Mouse (Mus musculus): ENCODE data around the gene Tsen54. TPM values are rescaled to one million over a fixed set of nuclear protein-coding genes. Genes with fewer than 3 reads are reported as not detected.

Tsen54 gene
- polyA plus RNA-seq, 1 experiment from 2014 or later = 41.7 TPM

GRCm38 (mm10) chr11:115859143-115859945 lies 44.8 kb downstream of the Tsen54 start:
- Histone ChIP-seq H3K27me3 (ENCODE audit: insufficient read depth, poor library complexity, severe bottlenecking) (peaks cover 81% of the 10 kb centered on the region), H3K4me3 (peak overlapping the region; percentile 63), H3K9me3 (no peaks in the 10 kb centered on the region), H3K27ac (peak overlapping the region; percentile 79), H3K36me3 (peaks cover 32% of the 10 kb centered on the region), H3K4me1 (peaks cover 31% of the 10 kb centered on the region)
- WGBS = 2% methylated on average over 72 of the region's 75 CpGs
- peak; percentile 92 for DNase-seq (ENCODE audit: low spot score)

DNA sequence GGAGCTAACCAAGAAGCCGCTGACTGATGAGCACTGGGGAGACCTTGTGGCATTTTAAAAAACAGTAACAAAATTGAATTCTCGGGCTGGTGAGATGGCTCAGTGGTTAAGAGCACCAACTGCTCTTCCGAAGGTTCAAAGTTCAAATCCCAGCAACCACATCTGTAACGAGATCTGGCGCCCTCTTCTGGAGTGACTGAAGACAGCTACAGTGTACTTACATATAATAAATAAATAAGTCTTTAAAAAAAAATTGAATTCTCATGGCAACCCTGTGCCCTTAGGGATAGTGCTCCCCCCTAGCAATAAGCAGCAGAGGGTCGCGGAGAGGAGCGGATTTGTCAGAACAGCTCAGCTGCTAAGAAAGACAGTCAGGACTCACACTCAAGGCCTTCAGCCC lies 49.4 kb downstream of the Tsen54 start:
- Histone ChIP-seq H3K36me3 (no peaks in the 10 kb centered on the region), H3K4me3 (no peak overlapping the region), H3K27ac (no peak overlapping the region), H3K4me1 (peaks cover 27% of the 10 kb centered on the region), H3K27me3 (ENCODE audit: insufficient read depth, poor library complexity, severe bottlenecking) (peaks cover 51% of the 10 kb centered on the region), H3K9me3 (no peaks in the 10 kb centered on the region)
- 83% methylated on average over 8 of the region's 8 CpGs for WGBS
- DNase-seq (ENCODE audit: low spot score) = no peak

DNA sequence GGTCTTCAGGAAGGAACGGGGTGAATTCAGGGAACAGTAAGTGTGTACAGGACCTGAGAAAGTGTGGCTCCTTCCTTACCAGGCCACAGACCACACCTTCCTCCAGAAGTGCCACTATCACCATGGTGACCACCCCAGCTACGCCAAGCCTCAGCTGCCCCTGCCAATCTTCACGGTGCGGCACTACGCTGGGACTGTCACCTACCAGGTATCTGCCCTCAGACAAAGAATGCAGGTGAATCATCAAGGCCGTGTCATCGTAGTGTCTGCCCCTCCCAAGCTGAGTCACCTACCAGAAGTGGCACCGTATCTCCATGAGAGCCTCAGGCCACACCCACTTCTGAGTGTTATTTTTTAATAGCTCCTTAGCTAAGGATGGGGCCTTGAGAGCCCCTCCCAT lies 54.9 kb downstream of the Tsen54 start:
- DNase-seq (ENCODE audit: low spot score) = no peak
- H3K36me3 ChIP-seq = no peaks in the 10 kb centered on the region
- H3K9me3 ChIP-seq = no peaks in the 10 kb centered on the region
- no peak overlapping the region for H3K27ac ChIP-seq
- WGBS = 72% methylated on average over 8 of the region's 8 CpGs
- peaks cover 8% of the 10 kb centered on the region; the same call in 1 of the 2 replicates for H3K27me3 ChIP-seq (ENCODE audit: insufficient read depth, poor library complexity, severe bottlenecking)
- no peak overlapping the region for H3K4me3 ChIP-seq
- peaks cover 31% of the 10 kb centered on the region for H3K4me1 ChIP-seq

DNA sequence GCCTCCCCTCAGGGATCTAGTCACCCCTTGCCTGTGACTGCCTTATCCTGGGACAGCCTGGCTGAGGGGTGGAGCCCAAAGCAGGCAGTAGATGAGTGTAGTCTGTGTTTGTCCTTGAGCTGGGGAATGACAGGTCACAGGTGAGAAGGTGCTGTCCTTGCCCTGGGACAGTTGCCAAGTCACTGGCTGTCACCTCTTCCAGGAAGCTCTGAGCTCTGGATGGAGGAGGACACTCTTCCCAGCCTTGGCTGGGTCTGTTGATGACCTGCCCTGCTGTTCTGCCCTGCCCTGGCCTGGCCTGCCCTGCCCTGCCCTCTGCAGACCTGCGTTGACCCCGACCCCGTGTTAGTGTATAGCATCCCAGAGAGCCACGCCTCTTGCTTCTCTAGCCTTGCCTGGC lies 57.9 kb downstream of the Tsen54 start:
- no peaks in the 10 kb centered on the region for H3K36me3 ChIP-seq
- peaks cover 27% of the 10 kb centered on the region for H3K4me1 ChIP-seq
- peak overlapping the region; percentile 8 for H3K27ac ChIP-seq
- DNase-seq (ENCODE audit: low spot score) = no peak
- WGBS = 61% methylated on average over 4 of the region's 4 CpGs
- H3K27me3 ChIP-seq (ENCODE audit: insufficient read depth, poor library complexity, severe bottlenecking) = 0 out of 2 replicates have a peak, but pooled peaks cover 3% of the 10 kb centered on the region
- H3K9me3 ChIP-seq = no peaks in the 10 kb centered on the region
- H3K4me3 ChIP-seq = no peak overlapping the region

Small RNA genes within 50 kb of the gene (microRNA-seq; reads per million reads assigned to microRNA genes)
- gene Mir5621 = not detected

Other genes starting within 250 kb of the Tsen54 start
- 105 and 108 TPM in 2 replicates for gene Mrps7, start 210.8 kb upstream of the Tsen54 start, polyA plus RNA-seq (2016; fragmentation: Nextera tagmentation; extraction: Ambion mirVana)
- 25.4 and 25.7 TPM in 2 replicates for gene Gga3, start 210.7 kb upstream of the Tsen54 start, polyA plus RNA-seq (2016; fragmentation: Nextera tagmentation; extraction: Ambion mirVana)
- gene Mif4gd, start 201.8 kb upstream of the Tsen54 start, polyA plus RNA-seq (2016; fragmentation: Nextera tagmentation; extraction: Ambion mirVana) = 19.6 and 22.7 TPM in 2 replicates
- gene Slc25a19, start 186.4 kb upstream of the Tsen54 start, polyA plus RNA-seq (2016; fragmentation: Nextera tagmentation; extraction: Ambion mirVana) = 33.5 and 45.5 TPM in 2 replicates
- 78.4 and 107 TPM in 2 replicates for gene Grb2, start 106.1 kb upstream of the Tsen54 start, polyA plus RNA-seq (2016; fragmentation: Nextera tagmentation; extraction: Ambion mirVana)
- 35.0 and 56.8 TPM in 2 replicates for gene Tmem94, start 49.3 kb upstream of the Tsen54 start, polyA plus RNA-seq (2016; fragmentation: Nextera tagmentation; extraction: Ambion mirVana)
- gene Caskin2, start 1.1 kb upstream of the Tsen54 start, polyA plus RNA-seq (2016; fragmentation: Nextera tagmentation; extraction: Ambion mirVana) = 18.7 and 21.4 TPM in 2 replicates
- gene Llgl2, start 9.3 kb downstream of the Tsen54 start, polyA plus RNA-seq (2016; fragmentation: Nextera tagmentation; extraction: Ambion mirVana) = 35.0 and 40.8 TPM in 2 replicates
- 0.23 and 0.31 TPM in 2 replicates for gene Myo15b, start 43.7 kb downstream of the Tsen54 start, polyA plus RNA-seq (2016; fragmentation: Nextera tagmentation; extraction: Ambion mirVana)
- 13.7 and 17.9 TPM in 2 replicates for gene Smim5, start 85.2 kb downstream of the Tsen54 start, polyA plus RNA-seq (2016; fragmentation: Nextera tagmentation; extraction: Ambion mirVana)
- gene Smim6, start 97.3 kb downstream of the Tsen54 start, polyA plus RNA-seq (2016; fragmentation: Nextera tagmentation; extraction: Ambion mirVana) = 1.6 and 1.7 TPM in 2 replicates
- gene Sap30bp, start 118.6 kb downstream of the Tsen54 start, polyA plus RNA-seq (2016; fragmentation: Nextera tagmentation; extraction: Ambion mirVana) = 29.4 and 35.8 TPM in 2 replicates
- gene Recql5, start 118.8 kb downstream of the Tsen54 start, polyA plus RNA-seq (2016; fragmentation: Nextera tagmentation; extraction: Ambion mirVana) = 20.4 and 22.3 TPM in 2 replicates
- gene Itgb4, start 160.0 kb downstream of the Tsen54 start, polyA plus RNA-seq (2016; fragmentation: Nextera tagmentation; extraction: Ambion mirVana) = 0.67 and 1.1 TPM in 2 replicates
- gene Galk1, start 198.0 kb downstream of the Tsen54 start, polyA plus RNA-seq (2016; fragmentation: Nextera tagmentation; extraction: Ambion mirVana) = 202 and 273 TPM in 2 replicates
- 684 and 1,078 TPM in 2 replicates for gene H3f3b, start 213.2 kb downstream of the Tsen54 start, polyA plus RNA-seq (2016; fragmentation: Nextera tagmentation; extraction: Ambion mirVana)
- gene Unk, start 215.6 kb downstream of the Tsen54 start, polyA plus RNA-seq (2016; fragmentation: Nextera tagmentation; extraction: Ambion mirVana) = 33.3 and 37.1 TPM in 2 replicates

All from heart, embryonic 10.5 days (tissue).